Mouse (Mus musculus) embryo, embryonic 10.5 days (tissue): Measurements from ENCODE around the gene Vps29.

Experiments
- DNase-seq: peaks from one replicate; pipeline ENCODE4 v3.0.0-alpha.2; 2015; ENCODE audit warnings: low spot score

Vps29 gene

DNA sequence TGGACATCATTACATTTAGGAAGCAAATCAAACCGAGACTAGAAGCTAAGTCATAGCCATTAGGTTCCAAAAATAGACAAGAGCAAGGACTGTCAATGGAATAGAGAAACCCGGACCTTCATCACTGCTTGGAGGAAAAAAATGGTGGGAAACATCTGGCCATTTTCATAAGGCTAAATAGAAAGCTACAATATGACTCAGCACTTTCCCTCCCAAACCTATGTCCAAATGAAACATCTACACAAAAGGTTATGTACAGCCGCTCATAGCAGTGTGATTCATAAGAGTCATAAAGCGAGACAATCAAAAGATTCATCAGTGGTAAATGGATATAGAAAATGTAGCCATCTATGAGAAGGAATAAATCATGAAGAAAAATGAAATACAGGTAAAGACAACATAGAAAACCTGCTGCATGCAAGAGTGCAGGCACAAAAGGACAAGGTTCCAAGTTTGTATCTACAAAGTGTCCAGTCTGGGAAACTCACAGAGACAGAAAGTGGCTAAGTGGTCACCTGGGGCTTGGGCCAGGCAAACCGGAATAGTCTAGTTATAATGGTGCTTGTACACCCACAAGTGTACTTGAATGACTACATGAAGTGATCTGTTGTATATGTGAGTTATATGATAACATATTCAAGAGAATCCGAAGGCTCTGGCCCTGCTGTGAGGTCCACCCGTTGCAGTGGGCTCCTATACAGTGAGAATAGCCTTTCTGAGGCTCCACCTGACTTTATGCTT is 17.4 kb upstream of the Vps29 start:
- DNase-seq: no peak

DNA sequence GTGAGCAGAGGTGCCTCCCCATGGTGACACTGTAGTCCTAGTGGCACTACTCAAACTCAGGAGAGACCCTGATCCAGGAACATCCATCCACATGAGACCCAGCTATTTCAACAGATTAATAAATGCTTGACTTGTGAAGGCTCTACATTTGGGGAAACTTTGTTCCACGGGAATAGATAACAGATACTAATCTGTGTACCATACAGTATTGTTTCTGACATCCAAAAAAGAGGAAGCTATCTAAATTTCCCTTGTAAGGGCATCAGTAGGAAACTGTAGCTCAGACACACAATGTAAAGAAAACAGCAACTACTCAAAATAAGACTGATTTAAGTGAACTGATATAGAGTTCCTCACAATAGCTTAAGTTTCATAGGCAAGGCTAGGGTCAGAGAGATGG is 11.3 kb upstream of the Vps29 start:
- DNase-seq: no peak

GRCm38 (mm10) chr5:122343768-122344167 is 10.4 kb upstream of the Vps29 start:
- no peak for DNase-seq

- peak; percentile 88 for DNase-seq
Measured at GRCm38 (mm10) chr5:122344260-122344659, 9.9 kb upstream of the Vps29 start.

DNA sequence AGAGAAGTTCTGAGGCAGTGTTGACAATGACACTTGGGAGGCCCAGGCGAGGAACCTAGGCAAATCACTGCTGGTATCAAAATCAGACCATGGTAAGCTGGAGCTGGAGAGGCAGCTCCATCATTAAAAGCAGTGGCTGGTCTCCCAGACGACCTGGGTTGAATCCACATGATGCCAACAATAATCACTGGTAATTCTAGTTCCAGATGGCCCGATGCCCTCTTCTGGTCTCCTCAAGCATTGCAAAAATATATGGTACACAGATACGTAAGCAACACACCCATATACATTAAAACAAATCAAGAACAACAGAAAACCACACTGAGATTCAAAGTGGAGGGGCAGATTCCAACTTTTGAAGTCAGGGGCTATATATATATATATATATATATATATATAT is 8.4 kb upstream of the Vps29 start:
- no peak for DNase-seq

DNA sequence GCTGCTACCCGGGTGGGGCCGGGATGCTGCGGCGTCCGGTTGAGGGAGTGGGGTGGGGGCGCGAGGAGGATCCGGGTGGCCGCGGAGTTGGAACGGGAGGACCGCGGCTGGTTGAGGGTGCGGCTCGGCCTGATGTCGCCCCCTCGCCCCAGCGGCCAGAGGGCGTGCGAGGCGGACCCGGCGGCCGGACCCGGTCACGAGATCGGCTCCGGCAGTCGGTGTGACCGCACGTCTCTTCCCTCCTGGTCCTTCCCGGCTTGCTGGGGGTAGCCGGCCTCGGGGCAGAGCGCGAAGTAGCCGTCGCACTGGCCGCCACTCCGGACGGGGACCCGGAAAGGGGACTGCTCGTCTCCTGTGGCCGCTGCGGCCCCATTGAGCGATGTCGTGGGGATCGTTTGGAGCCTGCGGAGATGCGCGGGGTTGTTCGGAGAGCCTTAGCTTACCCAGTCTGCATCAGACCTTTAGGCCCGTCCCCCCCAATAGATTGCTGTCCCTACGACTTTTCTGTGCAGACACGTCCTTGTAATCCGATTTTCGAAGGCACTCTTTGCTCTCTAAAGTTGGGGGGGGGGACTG is 411 bp downstream of the Vps29 start:
- DNase-seq: no peak

- peak; percentile 52 for DNase-seq
Measured at GRCm38 (mm10) chr5:122371591-122372191, 17.5 kb downstream of the Vps29 start, which contains the start of gene Gpn3. Gpn3 (plus strand) TSS chr5:122371876.

DNA sequence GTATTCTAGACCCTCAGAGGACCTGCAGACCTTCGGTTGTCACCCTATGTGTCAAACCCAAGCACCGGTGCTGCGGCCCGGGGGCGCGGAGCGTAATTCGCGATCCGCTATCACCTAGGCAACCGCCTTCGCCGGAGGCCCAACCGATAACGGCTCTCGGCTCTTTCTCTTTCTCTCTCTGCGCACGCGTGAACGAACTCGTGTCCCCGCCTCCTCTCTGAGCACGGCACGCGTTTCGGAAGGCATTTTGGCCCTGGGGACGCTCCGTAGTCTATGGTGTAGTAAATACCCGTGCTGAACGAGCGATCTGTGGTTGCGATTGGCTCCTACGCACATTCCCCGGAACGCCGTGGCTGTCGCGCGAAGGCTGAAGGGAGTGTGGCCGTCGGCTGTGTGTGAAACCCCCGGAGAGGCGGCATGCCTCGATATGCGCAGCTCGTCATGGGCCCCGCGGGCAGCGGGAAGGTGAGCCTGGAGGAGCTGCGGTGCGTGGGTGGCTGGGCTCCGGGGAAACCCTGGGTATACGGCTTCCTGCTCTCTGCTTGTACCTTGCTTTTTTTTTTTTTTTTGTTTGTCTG is 18.1 kb downstream of the Vps29 start, which contains the start of gene Fam216a:
Gene Fam216a, minus strand, starts transcription at position 173 of the 578 bp plus-strand sequence.
- DNase-seq: peak; percentile 100

GRCm38 (mm10) chr5:122372878-122373277 is 18.7 kb downstream of the Vps29 start:
- no peak for DNase-seq

DNA sequence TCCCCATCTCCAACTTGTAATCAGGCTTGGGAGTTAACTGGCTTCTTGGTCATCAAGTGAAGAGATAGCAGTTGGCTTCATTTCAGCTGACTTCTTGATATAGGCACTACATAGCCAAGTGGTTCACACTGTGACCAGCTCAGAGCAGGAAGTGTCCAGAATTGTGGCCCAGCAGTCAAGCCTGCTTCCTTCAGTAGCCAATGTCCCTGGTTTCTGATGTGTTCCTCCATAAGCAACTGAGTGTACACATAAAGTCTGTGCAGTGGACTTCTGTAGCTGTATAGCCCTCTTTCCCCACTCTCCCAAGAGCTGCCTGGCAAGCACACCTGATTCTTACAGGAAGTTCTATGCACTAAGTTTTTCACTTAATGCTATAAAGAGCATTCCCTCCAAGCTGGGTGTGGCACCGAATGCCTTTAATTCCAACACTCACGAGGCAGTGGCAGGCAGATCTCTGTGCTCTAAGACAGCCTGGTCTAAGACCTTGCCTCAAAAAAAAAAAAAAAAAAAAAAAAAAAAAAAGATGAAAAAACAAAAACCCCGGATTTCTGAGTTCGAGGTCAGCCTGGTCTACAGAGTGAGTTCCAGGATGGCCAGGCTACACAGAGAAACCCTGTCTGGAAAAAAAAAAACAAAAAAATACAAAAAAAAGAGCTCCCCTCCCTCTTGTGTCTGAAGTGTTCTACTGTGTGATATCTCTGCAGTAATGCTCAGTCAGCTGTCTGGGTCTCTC is 23.1 kb downstream of the Vps29 start:
- DNase-seq: no peak

DNA sequence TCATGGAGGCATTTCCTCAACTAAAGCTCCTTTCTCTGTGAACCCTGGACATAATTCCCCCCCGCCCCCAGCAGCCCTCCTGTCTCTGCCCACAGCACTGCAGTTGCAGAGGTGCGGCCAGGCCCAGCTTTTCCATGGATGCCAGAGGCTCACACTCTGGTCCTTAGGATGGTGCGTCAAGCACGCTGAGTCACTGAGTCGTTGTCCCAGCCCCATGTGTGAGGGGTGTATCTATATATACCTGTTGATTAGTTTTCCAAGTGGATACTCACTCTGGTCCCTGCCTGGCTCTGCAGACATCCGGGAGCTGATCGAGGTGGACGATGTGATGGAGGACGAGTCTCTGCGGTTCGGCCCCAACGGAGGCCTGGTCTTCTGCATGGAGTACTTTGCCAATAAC is 24.0 kb downstream of the Vps29 start:
- no peak for DNase-seq

- DNase-seq: peak; percentile 85
Measured at GRCm38 (mm10) chr5:122379374-122380155, 25.4 kb downstream of the Vps29 start.

DNA sequence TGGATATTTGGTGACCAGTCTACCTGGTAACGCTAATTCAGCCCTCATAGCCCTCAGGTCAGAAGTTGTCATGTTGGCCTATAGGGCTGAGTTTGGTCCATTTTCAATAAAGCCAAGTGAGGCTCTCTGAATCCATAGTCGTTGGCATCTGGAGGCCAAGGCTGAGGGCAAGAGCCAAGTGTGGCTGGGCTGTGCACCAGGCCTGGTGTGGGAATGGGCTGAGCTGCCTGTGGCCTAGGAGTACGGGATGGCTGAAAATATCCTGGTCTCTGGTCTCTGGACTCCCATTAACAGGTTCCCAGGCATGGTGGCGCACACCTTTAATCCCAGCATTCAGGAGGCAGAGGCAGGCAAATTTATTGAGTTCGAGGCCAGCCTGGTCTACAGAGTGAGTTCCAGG is 35.8 kb downstream of the Vps29 start:
- no peak for DNase-seq

DNA sequence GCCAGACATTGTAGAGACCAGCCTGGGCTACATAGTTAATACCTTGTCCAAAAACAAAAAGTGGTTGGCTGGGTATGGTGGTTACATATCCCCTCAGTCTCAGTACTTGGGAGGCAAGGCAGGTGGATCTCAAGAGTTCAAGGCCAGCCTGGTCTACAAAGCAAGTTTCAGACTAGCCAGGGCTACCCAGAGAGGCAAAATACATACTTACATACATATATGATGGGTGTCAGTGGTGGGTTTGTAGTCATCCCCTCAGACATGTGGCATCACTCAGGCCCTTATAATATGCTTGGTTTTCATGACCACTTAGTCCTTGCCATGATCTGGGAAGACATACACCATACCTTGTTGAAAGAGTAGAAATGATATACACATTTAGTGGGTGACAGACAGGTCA is 36.5 kb downstream of the Vps29 start:
- DNase-seq: no peak

DNA sequence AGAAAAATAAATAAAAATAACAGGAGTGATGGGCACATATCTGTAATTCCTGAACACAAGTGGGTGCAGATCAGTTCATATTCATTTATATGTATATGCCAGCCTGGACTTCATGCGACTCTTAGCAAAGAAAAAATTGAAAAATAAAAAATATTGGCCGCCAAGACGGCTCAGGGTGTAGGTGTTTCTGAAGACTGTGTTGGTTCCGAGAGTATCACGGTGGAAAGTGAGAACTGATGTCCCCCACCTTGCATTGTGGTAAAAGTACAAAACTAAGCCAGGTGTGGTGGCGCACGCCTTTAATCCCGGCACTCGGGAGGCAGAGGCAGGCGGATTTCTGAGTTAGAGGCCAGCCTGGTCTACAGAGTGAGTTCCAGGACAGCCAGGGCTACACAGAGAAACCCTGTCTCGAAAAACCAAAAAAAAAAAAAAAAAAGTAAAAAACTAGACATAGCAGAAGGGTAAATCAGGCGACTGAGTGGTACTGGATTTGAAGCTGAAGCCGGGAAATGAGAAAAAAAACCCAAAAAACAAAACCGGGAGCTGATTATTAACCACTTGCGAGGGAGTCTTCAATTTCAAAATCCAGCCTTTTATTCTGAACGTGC is 37.1 kb downstream of the Vps29 start:
- no peak for DNase-seq

DNA sequence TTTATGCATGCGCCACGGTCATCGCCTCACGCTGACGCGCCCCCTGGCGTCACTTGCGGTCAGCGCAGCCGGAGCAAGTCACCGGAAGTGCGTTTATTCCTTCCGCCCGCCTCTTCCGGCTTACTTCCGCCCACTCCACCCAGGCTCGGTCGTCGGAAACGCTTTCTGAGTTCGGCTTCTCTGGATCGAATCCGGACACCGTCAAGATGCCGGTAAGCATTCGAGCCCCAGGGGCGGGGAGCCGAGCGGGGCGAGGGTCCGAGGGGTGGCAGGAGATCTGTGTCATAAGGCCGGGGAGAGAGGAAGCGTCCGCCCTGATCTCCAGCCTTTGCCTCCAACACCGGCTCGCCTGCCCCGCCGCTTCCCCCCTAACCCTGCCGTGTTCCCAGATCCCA is 37.6 kb downstream of the Vps29 start, which contains the start of gene Arpc3:
Gene Arpc3, plus strand, starts transcription at position 93 of the 395 bp plus-strand sequence.
- peak; percentile 92 for DNase-seq

- DNase-seq: no peak
Measured at GRCm38 (mm10) chr5:122392227-122393004, 38.2 kb downstream of the Vps29 start.

GRCm38 (mm10) chr5:122393887-122394286 is 39.7 kb downstream of the Vps29 start:
- DNase-seq: peak; percentile 83

- no peak for DNase-seq
Measured at GRCm38 (mm10) chr5:122396791-122397190, 42.6 kb downstream of the Vps29 start.

- no peak for DNase-seq
Measured at GRCm38 (mm10) chr5:122397495-122397894, 43.3 kb downstream of the Vps29 start.
